Mouse (Mus musculus): ENCODE measurements around the gene Nrg4. TPM values are rescaled to one million over a fixed set of nuclear protein-coding genes. Genes with fewer than 3 reads are reported as not detected.

The Nrg4 gene
- 56.9 and 65.7 TPM in 2 replicates for total RNA-seq (2021)
- long read RNA-seq, experiment 1, partial matches to known transcripts = 3 of 19 reads
- long read RNA-seq, experiment 1, other reads (novel, unspliced or antisense) = 15 of 19 reads
- long read RNA-seq, experiment 2, partial matches to known transcripts = 4 of 27 reads
- long read RNA-seq, experiment 2, other reads (novel, unspliced or antisense) = 19 of 27 reads

GRCm38 (mm10) chr9:55326515-55327233, at the start of gene Nrg4, which contains the start of gene Tmem266:
TSS of gene Nrg4 (minus strand) at chr9:55326844.
TSS of gene Tmem266 (plus strand) at chr9:55326913.
- DNase-seq = peak; percentile 88

- DNase-seq = no peak
Measured at GRCm38 (mm10) chr9:55371908-55372307, 45.3 kb upstream of the Nrg4 start.

GRCm38 (mm10) chr9:55368011-55368410, 41.4 kb upstream of the Nrg4 start:
- no peak for DNase-seq

- no peak for DNase-seq
Measured at GRCm38 (mm10) chr9:55363707-55364106, 37.1 kb upstream of the Nrg4 start.

GRCm38 (mm10) chr9:55361969-55362368, 35.3 kb upstream of the Nrg4 start:
- DNase-seq = peak; percentile 36

GRCm38 (mm10) chr9:55360861-55361260, 34.2 kb upstream of the Nrg4 start:
- peak; percentile 21 for DNase-seq

- no peak for DNase-seq
Measured at GRCm38 (mm10) chr9:55360372-55360771, 33.7 kb upstream of the Nrg4 start.

GRCm38 (mm10) chr9:55357164-55357563, 30.5 kb upstream of the Nrg4 start:
- no peak for DNase-seq

GRCm38 (mm10) chr9:55355270-55355834, 28.7 kb upstream of the Nrg4 start:
- DNase-seq = no peak

GRCm38 (mm10) chr9:55354686-55355085, 28.0 kb upstream of the Nrg4 start:
- DNase-seq = no peak

- no peak for DNase-seq
Measured at GRCm38 (mm10) chr9:55348664-55349063, 22.0 kb upstream of the Nrg4 start.

- no peak for DNase-seq
Measured at GRCm38 (mm10) chr9:55345332-55345731, 18.7 kb upstream of the Nrg4 start.

GRCm38 (mm10) chr9:55344165-55344564, 17.5 kb upstream of the Nrg4 start:
- no peak for DNase-seq

GRCm38 (mm10) chr9:55332949-55333348, 6.3 kb upstream of the Nrg4 start:
- peak; percentile 80 for DNase-seq

GRCm38 (mm10) chr9:55332476-55332875, 5.8 kb upstream of the Nrg4 start:
- DNase-seq = no peak

- DNase-seq = no peak
Measured at GRCm38 (mm10) chr9:55329401-55329800, 2.8 kb upstream of the Nrg4 start.

- DNase-seq = no peak
Measured at GRCm38 (mm10) chr9:55328151-55328918, 1.7 kb upstream of the Nrg4 start.

GRCm38 (mm10) chr9:55327234-55327615, 581 bp upstream of the Nrg4 start:
- DNase-seq = peak; percentile 27

- no peak for DNase-seq
Measured at GRCm38 (mm10) chr9:55325564-55326514, 805 bp downstream of the Nrg4 start.

- DNase-seq = no peak
Measured at GRCm38 (mm10) chr9:55325061-55325460, 1.6 kb downstream of the Nrg4 start.

GRCm38 (mm10) chr9:55324516-55324915, 2.1 kb downstream of the Nrg4 start:
- DNase-seq = no peak

GRCm38 (mm10) chr9:55324085-55324484, 2.6 kb downstream of the Nrg4 start:
- no peak for DNase-seq
